Mouse (Mus musculus): Measurements from ENCODE around the gene Mbtd1.

Mbtd1 gene

GRCm38 (mm10) chr11:93950045-93950444 lies 64.4 kb downstream of the Mbtd1 start:
- no peak for DNase-seq

DNA sequence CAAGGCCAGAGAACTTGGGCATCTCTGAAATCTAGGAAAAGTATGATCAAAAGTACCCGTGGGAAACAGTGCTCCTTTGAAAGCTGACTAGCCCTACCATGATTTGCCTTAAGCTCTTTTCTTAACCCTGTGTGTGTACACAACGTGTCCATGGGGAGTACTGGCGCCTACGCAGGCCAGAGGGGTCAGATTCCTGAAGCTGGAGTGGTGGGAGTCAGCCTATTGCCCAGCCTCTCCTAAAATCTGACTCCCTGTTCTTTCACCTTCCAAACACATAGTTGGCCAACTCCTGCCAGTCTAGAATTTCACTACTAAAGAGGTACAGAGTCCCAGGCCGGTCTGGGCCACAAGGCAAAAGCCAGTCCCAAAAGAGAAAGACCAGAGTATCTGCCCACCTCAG lies 66.7 kb downstream of the Mbtd1 start:
- no peak for DNase-seq

- no peak for DNase-seq
Observed at GRCm38 (mm10) chr11:93954738-93955255, 69.1 kb downstream of the Mbtd1 start.

DNA sequence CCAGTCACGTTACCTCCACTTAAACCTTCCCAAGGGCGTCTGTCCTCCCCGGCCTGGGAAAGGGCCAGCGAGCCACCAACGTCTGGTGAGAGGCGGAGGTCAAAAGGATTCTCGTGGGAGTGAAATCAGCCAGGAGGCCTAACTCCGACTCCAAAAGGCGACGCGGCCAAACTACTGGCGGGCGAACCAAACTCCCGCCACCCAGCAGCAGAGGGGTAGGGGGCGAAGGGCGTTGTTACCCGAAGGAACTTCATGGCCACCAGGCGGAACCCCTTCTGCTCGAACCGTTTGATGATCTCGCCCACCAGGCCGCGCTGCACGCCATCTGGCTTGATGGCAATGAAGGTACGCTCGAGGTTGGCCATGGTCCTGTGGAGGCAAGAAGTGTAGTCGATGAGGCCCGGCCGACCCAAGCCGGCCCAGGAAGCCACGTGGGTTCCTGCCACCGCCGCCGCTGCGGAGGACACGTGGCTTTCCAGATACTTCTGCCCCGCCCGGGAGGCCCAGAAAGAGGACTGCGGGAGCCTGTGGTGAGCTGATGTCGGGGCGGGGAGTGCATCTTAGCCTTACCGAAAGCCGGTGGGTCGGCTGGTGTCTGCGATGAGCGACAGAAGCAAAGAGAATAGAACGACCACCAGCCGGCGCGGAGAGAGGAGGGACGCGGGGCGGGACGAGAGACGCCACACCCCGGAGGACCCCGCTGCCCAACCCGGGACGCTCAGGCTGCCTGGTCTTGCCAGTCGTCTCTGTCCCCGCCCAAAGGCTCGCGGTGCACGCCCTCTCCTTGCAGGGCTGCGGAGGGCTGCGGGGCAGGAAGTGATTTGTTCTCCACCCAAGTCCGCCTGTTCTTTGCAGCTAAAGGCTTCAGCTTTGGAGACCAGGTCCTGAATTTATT lies 69.9 kb downstream of the Mbtd1 start:
- peak; percentile 91 for DNase-seq

DNA sequence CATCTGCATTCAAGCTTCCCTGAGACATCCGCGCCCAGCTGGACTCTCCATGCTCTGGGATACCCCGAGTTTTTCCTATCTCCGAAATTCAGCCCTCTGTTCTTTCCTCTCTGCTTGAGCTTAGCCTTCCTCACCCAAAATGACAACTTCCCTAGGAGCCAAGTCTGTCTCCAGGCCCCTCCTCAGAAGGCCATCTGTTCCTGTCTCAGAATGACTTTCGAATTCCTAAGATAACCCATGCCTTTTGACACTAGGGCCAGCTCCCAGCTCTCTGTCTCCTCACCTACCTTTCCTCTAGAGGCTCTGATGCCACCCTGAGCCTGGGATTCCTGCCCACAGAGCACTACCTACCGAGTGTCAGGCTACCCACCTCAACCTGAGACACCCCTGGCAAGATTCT lies 70.5 kb downstream of the Mbtd1 start, which contains the start of gene Nme2:
TSS of gene Nme2 (minus strand) at position 101 of the 400 bp plus-strand sequence.
- DNase-seq, result no peak

DNA sequence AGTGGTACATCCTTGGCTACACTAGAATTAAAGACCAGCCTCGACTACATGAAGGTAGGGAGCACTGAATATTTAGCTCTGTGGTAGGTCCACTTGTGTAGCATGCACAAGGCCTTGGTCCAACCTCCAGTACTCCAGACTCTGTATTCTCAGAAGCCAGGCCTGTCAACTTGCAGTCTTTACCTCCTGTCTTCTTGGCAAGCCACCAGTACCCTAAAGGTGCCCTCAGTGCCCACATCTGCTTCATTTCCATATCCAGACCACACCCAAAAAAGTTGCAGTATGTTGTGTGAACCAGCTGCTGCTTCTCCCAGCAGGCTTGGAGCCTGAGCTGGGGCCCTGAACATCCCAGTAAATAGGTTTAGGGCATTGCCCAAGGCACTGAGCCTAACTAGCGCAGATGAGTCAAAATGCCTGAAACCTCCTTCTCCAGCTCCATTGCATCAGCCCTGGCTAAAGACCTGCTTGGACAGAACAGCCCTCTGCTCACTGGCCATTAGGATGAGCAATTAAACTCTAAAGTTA lies 71.4 kb downstream of the Mbtd1 start:
- no peak for DNase-seq

DNA sequence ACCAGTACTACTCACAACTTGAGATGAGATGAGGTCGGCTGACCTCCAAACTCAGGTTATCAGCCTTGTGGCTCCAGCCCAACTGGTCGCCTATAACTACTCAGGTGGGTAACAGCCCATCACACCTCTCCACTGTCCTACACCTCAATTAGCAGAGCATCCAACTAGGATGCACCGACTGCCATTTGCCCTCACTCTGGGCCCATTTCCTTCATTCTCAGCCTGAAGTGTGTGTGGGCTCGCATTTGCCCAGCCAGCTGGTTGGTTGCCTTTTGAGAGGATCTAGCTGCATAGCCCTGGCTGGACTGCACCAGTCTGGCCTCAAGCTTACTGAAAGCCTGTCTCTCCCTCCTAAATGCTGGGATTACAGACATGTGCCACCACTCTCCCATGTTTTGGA lies 72.1 kb downstream of the Mbtd1 start:
- no peak for DNase-seq

DNA sequence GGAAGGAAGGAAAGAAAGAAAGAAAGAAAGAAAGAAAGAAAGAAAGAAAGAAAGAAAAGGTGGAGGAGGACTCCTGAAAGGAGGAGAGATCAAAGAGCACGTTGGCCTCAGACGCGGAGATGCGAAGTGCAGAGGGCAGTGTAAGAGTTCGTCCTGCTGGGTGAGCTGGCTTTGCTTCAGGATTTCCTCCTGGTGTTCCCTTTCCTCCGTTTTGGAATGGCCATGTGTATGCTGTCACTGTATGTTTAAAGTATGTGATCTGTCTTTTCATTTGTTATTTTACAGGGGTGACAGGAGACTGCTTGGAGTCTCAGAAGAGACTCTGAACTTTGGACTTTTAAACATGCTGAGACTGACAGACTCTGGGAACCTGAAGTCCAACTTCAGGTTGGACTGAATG lies 75.8 kb downstream of the Mbtd1 start:
- DNase-seq, result no peak

DNA sequence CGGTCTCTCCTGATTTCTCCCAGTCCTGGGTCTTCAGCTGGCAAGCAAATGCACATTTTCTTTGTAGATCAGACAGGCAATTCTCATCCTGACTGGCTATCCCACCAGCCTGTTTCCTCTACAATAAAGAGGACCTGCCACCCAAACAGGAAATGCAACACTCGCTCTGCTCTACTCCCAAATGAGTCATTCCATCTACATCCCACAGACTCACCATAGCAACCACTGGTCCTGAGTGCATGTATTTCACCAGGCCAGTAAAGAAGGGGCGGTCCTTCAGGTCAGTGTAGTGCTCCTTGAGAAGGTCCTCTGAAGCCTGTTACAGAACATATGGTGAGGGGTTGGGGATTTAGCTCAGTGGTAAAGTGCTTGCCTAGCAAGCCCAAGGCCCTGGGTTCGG lies 77.4 kb downstream of the Mbtd1 start:
- DNase-seq, result no peak

GRCm38 (mm10) chr11:93965391-93965790 lies 79.7 kb downstream of the Mbtd1 start:
- DNase-seq, result no peak

DNA sequence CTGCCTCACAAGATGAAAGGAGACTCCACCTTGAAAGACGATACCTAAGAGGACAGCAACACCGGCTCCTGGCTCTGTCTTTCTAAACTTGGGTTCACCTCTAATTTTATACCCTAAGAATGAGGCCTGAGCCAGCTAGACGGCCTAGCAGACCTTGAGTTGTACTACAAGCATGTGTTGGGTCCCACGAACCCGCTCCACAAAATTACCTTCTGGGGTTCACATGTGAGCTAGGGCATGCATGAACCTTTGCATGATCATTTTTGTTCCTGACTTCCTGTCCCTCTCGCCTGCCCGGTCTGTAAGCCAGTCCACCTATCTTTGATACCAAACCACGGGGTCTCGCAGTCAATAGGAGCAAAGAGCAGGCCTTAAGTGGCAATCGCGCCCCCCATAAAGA lies 81.7 kb downstream of the Mbtd1 start:
- DNase-seq, result peak; percentile 30

- peak; percentile 96 for DNase-seq
Observed at GRCm38 (mm10) chr11:93968005-93968847, 82.6 kb downstream of the Mbtd1 start, which contains the start of the genes Gm20390 and Nme1. Gene Gm20390, minus strand, starts transcription at chr11:93968293. Gene Nme1, minus strand, starts transcription at chr11:93968521.

- DNase-seq, result no peak
Observed at GRCm38 (mm10) chr11:93968848-93969128, 83.1 kb downstream of the Mbtd1 start.

DNA sequence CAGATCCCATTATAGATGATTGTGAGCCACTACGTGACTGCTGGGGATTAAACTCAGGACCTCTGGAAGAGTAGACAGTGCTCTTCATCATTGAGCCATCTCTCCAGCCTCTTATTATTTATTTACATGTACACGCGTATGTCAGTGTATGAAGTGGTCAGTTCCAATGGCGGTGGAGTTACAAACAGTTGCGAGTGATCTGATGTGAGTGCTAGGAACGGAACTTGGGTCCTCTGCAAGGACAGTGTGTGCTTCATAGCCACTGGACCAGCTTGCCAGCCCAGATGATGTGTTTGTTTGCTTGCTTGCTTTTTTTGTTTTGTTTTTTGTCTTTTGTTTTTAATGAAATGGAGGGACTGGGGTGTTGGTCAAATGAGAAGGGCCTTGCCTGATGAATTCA lies 83.5 kb downstream of the Mbtd1 start:
- no peak for DNase-seq

DNA sequence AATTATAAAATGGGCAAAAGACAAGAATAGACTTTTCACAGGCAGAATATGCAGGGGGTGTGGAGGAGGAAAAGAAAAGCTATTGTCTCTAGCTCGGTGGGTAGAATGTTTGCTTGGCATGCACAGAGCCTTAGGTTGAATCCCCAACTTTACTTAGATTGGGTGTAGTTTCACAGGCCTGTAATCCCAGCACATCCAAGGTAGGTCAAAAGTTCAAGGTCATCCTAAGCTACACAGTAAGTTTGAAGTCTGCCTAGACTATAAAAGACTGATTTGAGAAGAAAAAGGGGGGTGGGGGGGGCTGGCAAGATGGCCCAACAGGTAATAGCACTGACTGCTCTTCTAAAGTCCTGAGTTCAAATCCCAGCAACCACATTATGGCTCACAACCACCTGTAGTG lies 84.1 kb downstream of the Mbtd1 start:
- no peak for DNase-seq

GRCm38 (mm10) chr11:93972951-93973350 lies 87.3 kb downstream of the Mbtd1 start:
- no peak for DNase-seq

DNA sequence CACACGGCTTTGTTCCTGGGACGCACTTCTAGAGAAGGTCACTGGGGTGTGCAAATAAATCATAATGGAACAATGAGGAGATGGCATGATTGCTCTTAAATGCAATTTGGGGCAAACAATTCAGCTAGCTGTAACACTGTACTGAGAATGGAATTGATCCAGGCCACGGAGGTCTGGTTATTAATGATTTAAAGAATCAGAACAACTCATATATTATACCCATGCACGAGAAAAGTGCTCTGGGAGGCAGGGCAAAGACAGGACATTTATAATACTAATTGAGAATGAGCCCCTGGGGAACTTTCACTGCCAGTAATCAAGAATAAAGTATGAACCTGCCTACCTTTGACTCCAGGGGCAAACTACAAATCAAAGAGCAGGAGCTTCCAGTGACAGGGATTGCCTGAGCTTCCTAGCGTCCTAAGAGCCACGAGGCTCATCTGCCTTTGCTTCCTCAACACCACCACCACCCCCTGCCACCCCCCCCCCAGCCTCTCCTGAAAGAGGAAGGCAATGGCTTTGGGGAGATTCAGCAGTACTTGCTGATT lies 93.9 kb downstream of the Mbtd1 start:
- no peak for DNase-seq

- DNase-seq, result no peak
Observed at GRCm38 (mm10) chr11:93984619-93985018, 99.0 kb downstream of the Mbtd1 start.

DNA sequence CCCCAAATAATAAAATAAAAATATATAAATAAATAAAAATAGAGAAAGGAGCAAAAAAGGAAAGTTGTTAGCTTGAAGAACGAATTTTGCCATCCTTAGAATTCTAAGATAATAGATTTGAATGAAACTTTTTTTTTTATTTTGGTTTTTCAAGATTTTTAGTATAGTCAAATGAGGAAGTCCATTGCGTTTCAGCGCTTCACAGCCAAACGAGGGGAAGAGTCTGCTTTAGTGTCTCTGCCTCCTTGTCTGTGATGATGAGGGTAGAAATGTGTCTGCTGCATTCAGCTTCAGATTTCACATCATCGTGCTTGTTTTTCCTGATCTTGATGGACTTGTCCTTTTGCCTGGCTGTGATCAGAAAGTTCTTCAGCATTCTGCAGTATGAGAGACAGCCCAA lies 99.6 kb downstream of the Mbtd1 start:
- DNase-seq, result no peak

DNA sequence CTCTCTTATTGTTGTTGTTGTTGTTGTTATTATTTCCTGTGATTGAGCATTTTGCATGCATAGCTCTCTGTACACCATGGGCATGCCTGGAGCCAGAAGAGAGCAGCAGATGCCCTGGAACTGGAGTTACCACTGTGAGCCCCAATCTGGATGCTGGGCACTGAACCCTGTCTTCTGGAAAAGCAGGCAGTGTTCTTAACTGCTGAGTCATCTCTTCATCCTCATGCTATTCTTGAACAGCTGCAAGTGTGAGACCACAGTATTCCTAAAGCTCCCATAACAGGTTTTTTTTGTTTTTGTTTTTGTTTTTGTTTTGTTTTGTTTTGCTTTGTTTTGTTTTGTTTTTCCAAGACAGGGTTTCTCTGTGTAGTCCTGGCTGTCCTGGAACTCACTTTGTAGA lies 100.6 kb downstream of the Mbtd1 start:
- DNase-seq, result no peak

GRCm38 (mm10) chr11:93987026-93987425 lies 101.4 kb downstream of the Mbtd1 start:
- no peak for DNase-seq

DNA sequence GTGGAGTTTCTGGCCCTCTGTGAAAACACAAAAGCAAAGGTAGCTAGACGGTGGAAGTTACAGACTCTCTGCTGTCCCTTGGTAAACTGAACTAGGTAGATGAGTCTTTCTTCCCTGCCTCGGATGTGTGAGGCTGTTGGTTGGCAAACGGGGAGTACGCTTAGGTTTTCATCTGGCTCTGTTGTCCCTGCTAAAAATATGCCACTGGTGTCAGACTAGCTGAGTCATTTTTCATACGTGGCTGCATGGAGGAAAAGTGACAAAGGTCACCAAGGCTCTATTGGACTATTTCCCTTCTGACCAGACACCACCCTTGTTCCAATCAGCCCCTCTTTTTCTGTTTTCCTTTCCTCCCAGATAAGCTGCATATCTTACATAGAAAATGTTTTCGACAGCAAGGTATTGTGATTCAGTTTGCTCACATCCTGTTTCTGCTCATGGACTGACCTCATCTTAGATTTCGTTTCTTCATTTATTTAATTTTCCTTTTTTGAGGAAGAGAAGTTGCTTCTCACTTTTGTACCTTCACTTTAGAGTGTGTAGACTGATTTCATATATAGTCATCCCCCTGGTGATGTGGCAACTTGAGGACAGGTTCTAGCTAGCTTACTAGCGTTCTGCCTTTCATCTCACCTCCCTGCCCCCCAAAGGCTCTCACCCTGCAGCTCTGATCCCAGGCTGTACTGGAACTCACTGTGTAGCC lies 102.1 kb downstream of the Mbtd1 start:
- DNase-seq, result no peak

Data from liver (tissue).